Mouse (Mus musculus) liver, embryonic 13.5 days (tissue): ENCODE results near the gene Cep152. TPM values are rescaled to one million over a fixed set of nuclear protein-coding genes. Genes with fewer than 3 reads are reported as not detected.

Experiments
- ATAC-seq: fragments of 200-750 bp; cut with Nextera tagmentation; 2 replicates; pipeline ENCODE4 v1.8.0; 2017; ENCODE audit warnings: low read depth, mild to moderate bottlenecking, moderate number of reproducible peaks, moderate library complexity
- DNase-seq: peaks from one replicate; pipeline ENCODE4 v3.0.0; 2022
- H3K27ac ChIP-seq: fragments of 300-500 bp; sonication (generic); 2 replicates; pipeline ENCODE4 v1.5.1; 2015; ENCODE audit warnings: moderate library complexity, mild to moderate bottlenecking, inconsistent platforms
- H3K27me3 ChIP-seq: fragments of 300-500 bp; sonication (generic); 2 replicates; pipeline ENCODE4 v1.6.1; 2015; ENCODE audit warnings: mild to moderate bottlenecking, inconsistent platforms
- H3K36me3 ChIP-seq: fragments of 300-500 bp; sonication (generic); 2 replicates; pipeline ENCODE4 v1.6.1; 2015; ENCODE audit warnings: mild to moderate bottlenecking, inconsistent platforms
- H3K4me1 ChIP-seq: fragments of 300-500 bp; sonication (generic); replicated peaks from 2 replicates; pipeline ENCODE4 v1.6.1; 2015; ENCODE audit warnings: inconsistent platforms
- H3K4me2 ChIP-seq: fragments of 300-500 bp; sonication (generic); 2 replicates; pipeline ENCODE4 v1.6.1; 2015; ENCODE audit warnings: inconsistent platforms, mild to moderate bottlenecking, moderate library complexity
- H3K4me3 ChIP-seq: fragments of 300-500 bp; sonication (generic); replicated peaks from 2 replicates; pipeline ENCODE4 v1.5.1; 2015; ENCODE audit warnings: mild to moderate bottlenecking, inconsistent platforms
- H3K9ac ChIP-seq: fragments of 300-500 bp; sonication (generic); 2 replicates; pipeline ENCODE4 v1.6.1; 2015; ENCODE audit warnings: mild to moderate bottlenecking, inconsistent platforms
- H3K9me3 ChIP-seq: fragments of 300-500 bp; sonication (generic); replicated peaks from 2 replicates; pipeline ENCODE4 v1.6.1; 2016; ENCODE audit warnings: inconsistent platforms
- WGBS: fragments of 180-500 bp; shearing (Covaris S2); methylation state at CpG from one replicate; pipeline ENCODE4 v1.1.7; 2015; ENCODE audit not compliant: insufficient replicate concordance; 5-methylcytosine and 5-hydroxymethylcytosine counted together
- polyA plus RNA-seq: library from polyadenylated mRNA; unstranded; fragments of >200 nt; fragmentation: Nextera tagmentation; extraction: Ambion mirVana; gene quantifications from 2 replicates; pipeline ENCODE4 v1.2.1, GENCODE M21; 2015

Gene Cep152
- polyA plus RNA-seq, 1 experiment from 2014 or later = 4.1 TPM

- no peak overlapping the region for H3K4me3 ChIP-seq
- no peaks in the 10 kb centered on the region for H3K27me3 ChIP-seq
- H3K4me1 ChIP-seq = no peaks in the 10 kb centered on the region
- no peaks in the 10 kb centered on the region for H3K36me3 ChIP-seq
- no peak overlapping the region for H3K27ac ChIP-seq
- ATAC-seq = no peak
- no peak for DNase-seq
- no peak overlapping the region for H3K4me2 ChIP-seq
- WGBS = 50% methylated on average over 1 of the region's 1 CpGs
- no peaks in the 10 kb centered on the region for H3K9me3 ChIP-seq
- H3K9ac ChIP-seq = no peak overlapping the region
Measured at GRCm38 (mm10) chr2:125548806-125549578, 75.9 kb downstream of the Cep152 start.

- Histone ChIP-seq H3K27ac (no peak overlapping the region), H3K4me1 (no peaks in the 10 kb centered on the region), H3K27me3 (no peaks in the 10 kb centered on the region), H3K36me3 (no peaks in the 10 kb centered on the region), H3K9me3 (no peaks in the 10 kb centered on the region), H3K4me2 (no peak overlapping the region), H3K4me3 (no peak overlapping the region), H3K9ac (no peak overlapping the region)
- no peak for DNase-seq
- 58% methylated on average over 3 of the region's 3 CpGs for WGBS
- ATAC-seq = no peak
Measured at GRCm38 (mm10) chr2:125544986-125545385, 79.9 kb downstream of the Cep152 start.

- no peak overlapping the region for H3K9ac ChIP-seq
- H3K27me3 ChIP-seq = no peaks in the 10 kb centered on the region
- no peaks in the 10 kb centered on the region for H3K4me1 ChIP-seq
- DNase-seq (no peak), ATAC-seq (no peak)
- 25% methylated on average over 1 of the region's 1 CpGs for WGBS
- H3K9me3 ChIP-seq = no peaks in the 10 kb centered on the region
- no peak overlapping the region for H3K27ac ChIP-seq
- H3K36me3 ChIP-seq = no peaks in the 10 kb centered on the region
- no peak overlapping the region for H3K4me3 ChIP-seq
- no peak overlapping the region for H3K4me2 ChIP-seq
Measured at GRCm38 (mm10) chr2:125543646-125544045, 81.3 kb downstream of the Cep152 start.

GRCm38 (mm10) chr2:125541451-125541850, 83.5 kb downstream of the Cep152 start:
- H3K4me2 ChIP-seq = no peak overlapping the region
- no peaks in the 10 kb centered on the region for H3K36me3 ChIP-seq
- no peaks in the 10 kb centered on the region for H3K4me1 ChIP-seq
- H3K9ac ChIP-seq = no peak overlapping the region
- H3K9me3 ChIP-seq = no peaks in the 10 kb centered on the region
- no peak overlapping the region for H3K27ac ChIP-seq
- H3K27me3 ChIP-seq = no peaks in the 10 kb centered on the region
- H3K4me3 ChIP-seq = no peak overlapping the region
- ATAC-seq = no peak
- DNase-seq = no peak
- 58% methylated on average over 7 of the region's 7 CpGs for WGBS

- 71% methylated on average over 7 of the region's 7 CpGs for WGBS
Measured at GRCm38 (mm10) chr2:125540579-125540978, 84.3 kb downstream of the Cep152 start.

GRCm38 (mm10) chr2:125539640-125540039, 85.3 kb downstream of the Cep152 start:
- H3K4me3 ChIP-seq = no peak overlapping the region
- DNase-seq (no peak), ATAC-seq (no peak)
- 60% methylated on average over 3 of the region's 3 CpGs for WGBS
- no peak overlapping the region for H3K27ac ChIP-seq
- no peaks in the 10 kb centered on the region for H3K36me3 ChIP-seq
- H3K9ac ChIP-seq = no peak overlapping the region
- H3K9me3 ChIP-seq = no peaks in the 10 kb centered on the region
- no peak overlapping the region for H3K4me2 ChIP-seq
- no peaks in the 10 kb centered on the region for H3K4me1 ChIP-seq
- no peaks in the 10 kb centered on the region for H3K27me3 ChIP-seq

More at GRCm38 (mm10) chr2:125540579-125540978, 84.3 kb downstream of the Cep152 start:
- Histone ChIP-seq H3K4me2 (no peak overlapping the region), H3K36me3 (no peaks in the 10 kb centered on the region), H3K9ac (no peak overlapping the region), H3K27me3 (no peaks in the 10 kb centered on the region), H3K9me3 (no peaks in the 10 kb centered on the region), H3K4me1 (no peaks in the 10 kb centered on the region), H3K4me3 (no peak overlapping the region), H3K27ac (no peak overlapping the region)
- no peak for DNase-seq
- no peak for ATAC-seq

- 46% methylated on average over 6 of the region's 6 CpGs for whole genome bisulfite sequencing
- Histone ChIP-seq H3K4me1 (no peaks in the 10 kb centered on the region), H3K36me3 (no peaks in the 10 kb centered on the region), H3K27ac (no peak overlapping the region), H3K4me2 (no peak overlapping the region), H3K4me3 (no peak overlapping the region), H3K9me3 (no peaks in the 10 kb centered on the region), H3K27me3 (no peaks in the 10 kb centered on the region), H3K9ac (no peak overlapping the region)
- DNase-seq = no peak
- ATAC-seq = no peak
Measured at GRCm38 (mm10) chr2:125530665-125531064, 94.2 kb downstream of the Cep152 start.

GRCm38 (mm10) chr2:125526566-125526965, 98.3 kb downstream of the Cep152 start:
- no peaks in the 10 kb centered on the region for H3K27me3 ChIP-seq
- no peak overlapping the region for H3K9ac ChIP-seq
- ATAC-seq (no peak), DNase-seq (no peak)
- H3K4me1 ChIP-seq = no peaks in the 10 kb centered on the region
- H3K36me3 ChIP-seq = no peaks in the 10 kb centered on the region
- whole genome bisulfite sequencing = 62% methylated on average over 5 of the region's 5 CpGs
- no peak overlapping the region for H3K27ac ChIP-seq
- no peaks in the 10 kb centered on the region for H3K9me3 ChIP-seq
- no peak overlapping the region for H3K4me3 ChIP-seq
- no peak overlapping the region for H3K4me2 ChIP-seq

GRCm38 (mm10) chr2:125525484-125525883, 99.4 kb downstream of the Cep152 start:
- 63% methylated on average over 2 of the region's 2 CpGs for WGBS

GRCm38 (mm10) chr2:125516594-125516993, 108.3 kb downstream of the Cep152 start:
- Histone ChIP-seq H3K4me2 (no peak overlapping the region), H3K9me3 (no peaks in the 10 kb centered on the region), H3K36me3 (no peaks in the 10 kb centered on the region), H3K27ac (no peak overlapping the region), H3K9ac (no peak overlapping the region), H3K4me3 (no peak overlapping the region), H3K27me3 (0 out of 2 replicates have a peak, but pooled peaks cover 6% of the 10 kb centered on the region), H3K4me1 (peaks cover 18% of the 10 kb centered on the region)
- peak; percentile 84 for ATAC-seq
- peak; percentile 38 for DNase-seq
- 3% methylated on average over 4 of the region's 4 CpGs for WGBS

More at GRCm38 (mm10) chr2:125525484-125525883, 99.4 kb downstream of the Cep152 start:
- Histone ChIP-seq H3K9me3 (no peaks in the 10 kb centered on the region), H3K4me3 (no peak overlapping the region), H3K36me3 (no peaks in the 10 kb centered on the region), H3K27me3 (no peaks in the 10 kb centered on the region), H3K9ac (no peak overlapping the region), H3K4me2 (no peak overlapping the region), H3K27ac (no peak overlapping the region), H3K4me1 (no peaks in the 10 kb centered on the region)
- no peak for DNase-seq
- ATAC-seq = no peak

GRCm38 (mm10) chr2:125515291-125516057, 109.4 kb downstream of the Cep152 start:
- WGBS = 31% methylated on average over 12 of the region's 12 CpGs
- Histone ChIP-seq H3K4me2 (no peak overlapping the region), H3K4me1 (peaks cover 18% of the 10 kb centered on the region), H3K9ac (no peak overlapping the region), H3K27ac (no peak overlapping the region), H3K9me3 (no peaks in the 10 kb centered on the region), H3K36me3 (no peaks in the 10 kb centered on the region), H3K27me3 (0 out of 2 replicates have a peak, but pooled peaks cover 6% of the 10 kb centered on the region), H3K4me3 (no peak overlapping the region)
- peak; percentile 70 for ATAC-seq
- no peak for DNase-seq
